Comparison of ENCODE assay signal across 19 mouse cellular contexts in the genomic region with DNA sequence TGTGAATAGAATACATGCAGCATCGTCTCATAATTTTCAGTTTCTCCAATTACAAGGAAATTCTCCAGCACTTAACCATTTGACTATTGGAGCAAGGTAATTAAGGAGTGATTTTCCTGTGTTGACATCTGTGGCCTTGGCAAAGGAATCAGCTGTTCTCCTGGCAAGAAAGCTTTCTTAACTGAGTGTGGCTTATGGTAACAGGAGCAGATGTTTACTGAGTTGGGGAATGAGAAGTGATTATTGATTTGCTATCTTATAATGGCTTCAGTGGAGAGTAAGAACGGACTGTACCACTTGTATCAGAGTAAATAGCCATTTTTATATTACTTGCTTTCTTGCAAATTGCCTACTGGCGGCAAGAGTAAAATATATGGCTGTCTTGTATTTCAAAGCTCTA.
A peak's percentile ranks its signal among the peaks of the same experiment; 100 is the strongest.
DNase-seq lines count a peak whose midpoint lies in the region; ATAC-seq lines count a peak whose summit lies in the region.
"Had no signal": no experiment of that assay in that cellular context is flagged by ENCODE, and none has a peak within 500 bp of the region (broad histone marks: within the 10 kb centered on the region; RNA-seq: fewer than 3 reads in every experiment).

No protein-coding gene starts in this region.

- 0 out of 2 replicates have a peak, but pooled peaks have one; percentile 23 for ATAC-seq in forebrain, embryonic 12.5 days (ENCODE audit: low FRiP score)
- ATAC-seq in forebrain, embryonic 16.5 days, result no peak
- ATAC-seq in hindbrain, embryonic 13.5 days (ENCODE audit: low FRiP score), result no peak
- ATAC-seq in hindbrain, embryonic 16.5 days, result no peak
- peak; percentile 74 for ATAC-seq in neural tube, embryonic 14.5 days (ENCODE audit: low read depth)
- ATAC-seq: CD4-positive, CD25-positive, alpha-beta regulatory T cell, adult 4 months; intestine, embryonic 15.5 days had no signal

- peak; percentile 13 for DNase-seq in brain, adult 2 months (ENCODE audit: low read depth, low spot score)
- no peak for DNase-seq in kidney, adult 9 months
- DNase-seq: adrenal gland, postnatal 14 days; cerebellum, adult 11 months; cerebellum, adult 9-11 months; kidney, postnatal 4 days; liver, embryonic 13.5 days; lung, embryonic 14.5 days; right cerebral cortex, postnatal 14 days had no signal

- H3K9me3 ChIP-seq in forebrain, embryonic 12.5 days, result no peaks in the 10 kb centered on the region
- H3K9me3 ChIP-seq in forebrain, embryonic 16.5 days (ENCODE audit: control insufficient read depth, low read length), result no peaks in the 10 kb centered on the region
- H3K9me3 ChIP-seq in hindbrain, embryonic 13.5 days, result no peaks in the 10 kb centered on the region
- no peaks in the 10 kb centered on the region for H3K9me3 ChIP-seq in hindbrain, embryonic 16.5 days (ENCODE audit: control insufficient read depth, low read length)
- no peaks in the 10 kb centered on the region for H3K9me3 ChIP-seq in neural tube, embryonic 14.5 days (ENCODE audit: control insufficient read depth, low read length)
- H3K9me3 ChIP-seq: embryonic facial prominence, embryonic 13.5 days; heart, embryonic 10.5 days; intestine, embryonic 15.5 days; liver, embryonic 13.5 days; midbrain, embryonic 12.5 days had no signal

- no peak overlapping the region for H3K9ac ChIP-seq in forebrain, embryonic 12.5 days
- H3K9ac ChIP-seq in forebrain, embryonic 16.5 days (replicated peaks; ENCODE audit: low read depth, low read length), result no peak overlapping the region
- H3K9ac ChIP-seq in hindbrain, embryonic 13.5 days, result no peak overlapping the region
- no peak overlapping the region for H3K9ac ChIP-seq in hindbrain, embryonic 16.5 days (ENCODE audit: low read depth, low read length)
- no peak overlapping the region for H3K9ac ChIP-seq in neural tube, embryonic 14.5 days (replicated peaks; ENCODE audit: low read depth, low read length)
- H3K9ac ChIP-seq: embryonic facial prominence, embryonic 13.5 days; intestine, embryonic 15.5 days; liver, embryonic 13.5 days; lung, embryonic 14.5 days; midbrain, embryonic 12.5 days had no signal

- H3K36me3 ChIP-seq in forebrain, embryonic 12.5 days (replicated peaks), result no peaks in the 10 kb centered on the region
- H3K36me3 ChIP-seq in forebrain, embryonic 16.5 days (ENCODE audit: control insufficient read depth, insufficient read depth), result no peaks in the 10 kb centered on the region
- no peaks in the 10 kb centered on the region for H3K36me3 ChIP-seq in hindbrain, embryonic 13.5 days
- H3K36me3 ChIP-seq in hindbrain, embryonic 16.5 days (ENCODE audit: control insufficient read depth, insufficient read depth, low read length), result no peaks in the 10 kb centered on the region
- H3K36me3 ChIP-seq in neural tube, embryonic 14.5 days (ENCODE audit: control insufficient read depth, insufficient read depth, low read length), result no peaks in the 10 kb centered on the region
- H3K36me3 ChIP-seq: embryonic facial prominence, embryonic 13.5 days; heart, embryonic 10.5 days; intestine, embryonic 15.5 days; liver, embryonic 13.5 days; midbrain, embryonic 12.5 days had no signal

- no peak overlapping the region for H3K27ac ChIP-seq in forebrain, embryonic 12.5 days
- H3K27ac ChIP-seq in forebrain, embryonic 16.5 days (ENCODE audit: low read length), result no peak overlapping the region
- H3K27ac ChIP-seq in hindbrain, embryonic 13.5 days, result 0 out of 2 replicates have a peak overlapping the region, but pooled peaks have one; percentile 4
- no peak overlapping the region for H3K27ac ChIP-seq in hindbrain, embryonic 16.5 days (ENCODE audit: low read depth, low read length)
- no peak overlapping the region for H3K27ac ChIP-seq in neural tube, embryonic 14.5 days (ENCODE audit: low read depth, low read length)
- H3K27ac ChIP-seq: embryonic facial prominence, embryonic 13.5 days; heart, embryonic 10.5 days; intestine, embryonic 15.5 days; liver, embryonic 13.5 days; midbrain, embryonic 12.5 days had no signal

- H3K4me3 ChIP-seq in forebrain, embryonic 12.5 days (replicated peaks), result no peak overlapping the region
- H3K4me3 ChIP-seq in forebrain, embryonic 16.5 days (replicated peaks; ENCODE audit: low read length), result no peak overlapping the region
- H3K4me3 ChIP-seq in hindbrain, embryonic 13.5 days, result no peak overlapping the region
- no peak overlapping the region for H3K4me3 ChIP-seq in hindbrain, embryonic 16.5 days (ENCODE audit: low read length)
- no peak overlapping the region for H3K4me3 ChIP-seq in neural tube, embryonic 14.5 days (ENCODE audit: low read depth, low read length)
- H3K4me3 ChIP-seq: embryonic facial prominence, embryonic 13.5 days; heart, embryonic 10.5 days; intestine, embryonic 15.5 days; liver, embryonic 13.5 days; midbrain, embryonic 12.5 days had no signal

- no peaks in the 10 kb centered on the region for H3K27me3 ChIP-seq in forebrain, embryonic 12.5 days
- H3K27me3 ChIP-seq in forebrain, embryonic 16.5 days (replicated peaks; ENCODE audit: control insufficient read depth, insufficient read depth, low read length), result no peaks in the 10 kb centered on the region
- H3K27me3 ChIP-seq in hindbrain, embryonic 13.5 days, result no peaks in the 10 kb centered on the region
- no peaks in the 10 kb centered on the region for H3K27me3 ChIP-seq in hindbrain, embryonic 16.5 days (replicated peaks; ENCODE audit: control insufficient read depth, insufficient read depth, low read length)
- H3K27me3 ChIP-seq in neural tube, embryonic 14.5 days (ENCODE audit: control insufficient read depth, insufficient read depth, low read length), result no peaks in the 10 kb centered on the region
- H3K27me3 ChIP-seq: embryonic facial prominence, embryonic 13.5 days; intestine, embryonic 15.5 days; liver, embryonic 13.5 days; midbrain, embryonic 12.5 days had no signal

- H3K4me2 ChIP-seq in forebrain, embryonic 12.5 days, result no peak overlapping the region
- H3K4me2 ChIP-seq in forebrain, embryonic 16.5 days (ENCODE audit: low read length), result no peak overlapping the region
- no peak overlapping the region for H3K4me2 ChIP-seq in hindbrain, embryonic 13.5 days
- no peak overlapping the region for H3K4me2 ChIP-seq in hindbrain, embryonic 16.5 days (ENCODE audit: low read length)
- no peak overlapping the region for H3K4me2 ChIP-seq in neural tube, embryonic 14.5 days (ENCODE audit: low read depth, low read length)
- H3K4me2 ChIP-seq: embryonic facial prominence, embryonic 13.5 days; intestine, embryonic 15.5 days; liver, embryonic 13.5 days; lung, embryonic 14.5 days; midbrain, embryonic 12.5 days had no signal

- no peaks in the 10 kb centered on the region for H3K4me1 ChIP-seq in forebrain, embryonic 12.5 days
- 0 out of 2 replicates have a peak, but pooled peaks cover 3% of the 10 kb centered on the region for H3K4me1 ChIP-seq in forebrain, embryonic 16.5 days (replicated peaks; ENCODE audit: control insufficient read depth, insufficient read depth, low read length)
- H3K4me1 ChIP-seq in hindbrain, embryonic 13.5 days (replicated peaks), result peaks cover 5% of the 10 kb centered on the region; the same call in 1 of the 2 replicates
- H3K4me1 ChIP-seq in hindbrain, embryonic 16.5 days (ENCODE audit: control insufficient read depth, insufficient read depth, low read depth, low read length), result no peaks in the 10 kb centered on the region
- no peaks in the 10 kb centered on the region for H3K4me1 ChIP-seq in neural tube, embryonic 14.5 days (ENCODE audit: control insufficient read depth, insufficient read depth, low read length)
- H3K4me1 ChIP-seq: embryonic facial prominence, embryonic 13.5 days; heart, embryonic 10.5 days; intestine, embryonic 15.5 days; liver, embryonic 13.5 days; midbrain, embryonic 12.5 days had no signal

- 70% methylated on average over 3 of the region's 3 CpGs for WGBS in forebrain, embryonic 12.5 days
- WGBS in forebrain, embryonic 16.5 days, result 49% methylated on average over 3 of the region's 3 CpGs
- WGBS in hindbrain, embryonic 13.5 days, result 67% methylated on average over 3 of the region's 3 CpGs
- WGBS in hindbrain, embryonic 16.5 days, result 56% methylated on average over 3 of the region's 3 CpGs
- WGBS in neural tube, embryonic 14.5 days, result 41% methylated on average over 3 of the region's 3 CpGs

Comparison
In these comparisons a context has a peak if more than half of its experiments do, and no peak if none do; other contexts are left out.
1. ATAC-seq: peak in forebrain, embryonic 12.5 days (single experiment) and neural tube, embryonic 14.5 days (single experiment); none in forebrain, embryonic 16.5 days (single experiment), hindbrain, embryonic 13.5 days (single experiment) and hindbrain, embryonic 16.5 days (single experiment).